Mouse (Mus musculus) heart, adult 2 months (tissue): ENCODE results near the gene Ubxn7.

Source experiments
- CTCF ChIP-seq: fragments of 200-600 bp; IDR thresholded peaks from 2 replicates; pipeline ENCODE4 v1.8.1; 2022; ENCODE audit warnings: antibody characterized with exemption, mild to moderate bottlenecking, moderate library complexity
- EP300 ChIP-seq: fragments of 200-500 bp; IDR thresholded peaks from 2 replicates; pipeline ENCODE4 v1.6.1; 2011; ENCODE audit warnings: low read depth, low read length, control low read depth; ENCODE audit not compliant: insufficient read depth
- POLR2A ChIP-seq: fragments of 200-500 bp; IDR thresholded peaks from 2 replicates; pipeline ENCODE4 v1.6.1; 2011; ENCODE audit warnings: mild to moderate bottlenecking, low read depth, low read length, control low read depth; ENCODE audit not compliant: insufficient read depth

DNA sequence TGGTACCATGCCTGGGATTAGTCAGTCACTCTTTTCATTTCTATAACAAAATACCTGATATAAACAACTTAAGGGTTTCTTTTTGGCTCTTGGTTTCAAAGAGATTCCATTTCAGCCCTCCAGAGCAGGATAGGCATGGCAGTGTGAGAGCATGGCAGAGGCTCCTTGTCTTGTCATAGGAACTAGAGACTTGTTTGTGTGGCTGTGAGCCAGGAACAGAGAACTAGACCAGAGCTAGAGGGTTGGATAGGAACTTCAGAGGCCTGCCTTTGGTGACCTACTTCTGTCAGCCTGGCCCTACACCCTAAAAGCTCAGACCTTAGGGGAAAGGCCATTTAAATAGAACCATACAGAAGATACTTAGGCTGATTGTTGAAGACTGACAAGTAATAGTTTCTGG is 50.8 kb downstream of the Ubxn7 start:
- TF ChIP-seq CTCF: no peak
- no peak for TF ChIP-seq POLR2A
- TF ChIP-seq EP300: no peak
